Mouse (Mus musculus) T-helper 17 cell (primary cell): ENCODE measurements around the gene Vmn1r12.
"Not testable (repeated sequence)": the region's sequence is repeated elsewhere in the genome, so short reads cannot be mapped to it uniquely, and the experiment has no call there.

Experiments
- in situ Hi-C, 2 experiments: fragments of 300-600 bp; cut with MboI, MseI; formaldehyde crosslinking; loops; 1 replicate in 1 of 2; 2 replicates in 1 of 2; pipeline ENCODE4 v1.15.1; 2025; ENCODE audit warnings: high pct_unique_total_duplicates in 2 of 2

Gene Vmn1r12

GRCm38 (mm10) chr6:57156619-57157018 is at the start of gene Vmn1r12:
TSS of gene Vmn1r12 (plus strand) at chr6:57156919.
- in situ Hi-C loops = loop anchor here in 1 of 2 experiments (5.0 kb wide), 1 partner anchor 76 kb away; the partner anchor contains the start of gene Vmn1r14

- in situ Hi-C loops = loop anchor here (5.0 kb wide), 1 partner anchor 47 kb away; no protein-coding TSS in a partner anchor
Observed at GRCm38 (mm10) chr6:57109154-57109553, 47.6 kb upstream of the Vmn1r12 start, which contains the start of gene Vmn1r10. TSS of gene Vmn1r10 (plus strand) at chr6:57109454.

GRCm38 (mm10) chr6:57133155-57133554 is 23.6 kb upstream of the Vmn1r12 start, which contains the start of gene Vmn1r11:
TSS of gene Vmn1r11 (plus strand) at chr6:57133455.
- in situ Hi-C loops = no loop called here

- in situ Hi-C loops = not testable (repeated sequence)
Observed at GRCm38 (mm10) chr6:57190016-57190415, 33.3 kb downstream of the Vmn1r12 start.

- in situ Hi-C loops = not testable (repeated sequence)
Observed at GRCm38 (mm10) chr6:57202990-57203389, 46.3 kb downstream of the Vmn1r12 start, which contains the start of gene Vmn1r13. TSS of gene Vmn1r13 (plus strand) at chr6:57203290.
